Comparison of ENCODE assay signal across 14 mouse cellular contexts in genomic region chr10:115346444-115346843, GRCm38 (mm10).
"Had no signal": no experiment of that assay in that cellular context is flagged by ENCODE, and none has a peak within 500 bp of the region (broad histone marks: within the 10 kb centered on the region; RNA-seq: fewer than 3 reads in every experiment).

No protein-coding gene starts in this region.

- H3K4me2 ChIP-seq: lung, embryonic 14.5 days; midbrain, embryonic 12.5 days; neural tube, embryonic 12.5 days; stomach, embryonic 15.5 days had no signal

- H3K9ac ChIP-seq: lung, embryonic 14.5 days; midbrain, embryonic 12.5 days; neural tube, embryonic 12.5 days; stomach, embryonic 15.5 days had no signal

- H3K9me3 ChIP-seq: midbrain, embryonic 10.5 days; midbrain, embryonic 12.5 days; neural tube, embryonic 12.5 days; stomach, embryonic 15.5 days had no signal

- H3K4me3 ChIP-seq: midbrain, embryonic 10.5 days; midbrain, embryonic 12.5 days; neural tube, embryonic 12.5 days; stomach, embryonic 15.5 days had no signal

- H3K27me3 ChIP-seq: midbrain, embryonic 12.5 days; neural tube, embryonic 12.5 days; stomach, embryonic 15.5 days had no signal

- H3K4me1 ChIP-seq: midbrain, embryonic 10.5 days; midbrain, embryonic 12.5 days; neural tube, embryonic 12.5 days; stomach, embryonic 15.5 days had no signal

- DNase-seq: lung, adult 18-20 months; lung, embryonic 14.5 days; lung, postnatal 10 days; lung, postnatal 4 days; midbrain, embryonic 14.5 days; right cerebral cortex, postnatal 14 days; thymus, adult 2 months; thymus, postnatal 25 days; thymus, postnatal 4 days had no signal

- H3K27ac ChIP-seq: midbrain, embryonic 10.5 days; midbrain, embryonic 12.5 days; neural tube, embryonic 12.5 days; stomach, embryonic 15.5 days; stomach, postnatal 0 days had no signal
